Mouse (Mus musculus) forebrain, embryonic 14.5 days (tissue): ENCODE data around the gene Rab40b. TPM values are rescaled to one million over a fixed set of nuclear protein-coding genes. Genes with fewer than 3 reads are reported as not detected.
"Not testable (repeated sequence)": the region's sequence is repeated elsewhere in the genome, so short reads cannot be mapped to it uniquely, and the experiment has no call there.

Source experiments
- ATAC-seq: fragments of 200-750 bp; cut with Nextera tagmentation; 2 replicates; pipeline ENCODE4 v1.8.0; 2017; ENCODE audit warnings: mild to moderate bottlenecking, moderate library complexity
- DNase-seq: peaks from one replicate; pipeline ENCODE4 v3.0.0-alpha.2; 2015; ENCODE audit warnings: low spot score
- H3K27ac ChIP-seq: fragments of 300-500 bp; sonication (generic); 2 replicates; pipeline ENCODE4 v1.5.1; 2014; ENCODE audit warnings: low read depth, mild to moderate bottlenecking, control low read depth, low read length, moderate library complexity
- H3K27me3 ChIP-seq: fragments of 300-500 bp; sonication (generic); replicated peaks from 2 replicates; pipeline ENCODE4 v1.6.1; 2014; ENCODE audit warnings: low read length, control low read depth, mixed read lengths; ENCODE audit not compliant: control insufficient read depth, insufficient read depth
- H3K36me3 ChIP-seq: fragments of 300-500 bp; sonication (generic); 2 replicates; pipeline ENCODE4 v1.6.1; 2014; ENCODE audit warnings: low read length, control low read depth; ENCODE audit not compliant: control insufficient read depth, insufficient read depth
- H3K4me1 ChIP-seq: fragments of 300-500 bp; sonication (generic); 2 replicates; pipeline ENCODE4 v1.6.1; 2014; ENCODE audit warnings: antibody characterized with exemption, low read length, control low read depth; ENCODE audit not compliant: control insufficient read depth, insufficient read depth
- H3K4me2 ChIP-seq: fragments of 300-500 bp; sonication (generic); 2 replicates; pipeline ENCODE4 v1.6.1; 2014; ENCODE audit warnings: mild to moderate bottlenecking, control low read depth, low read length
- H3K4me3 ChIP-seq: fragments of 300-500 bp; sonication (generic); 2 replicates; pipeline ENCODE4 v1.5.1; 2014; ENCODE audit warnings: low read depth, low read length, control low read depth
- H3K9ac ChIP-seq: fragments of 300-500 bp; sonication (generic); 2 replicates; pipeline ENCODE4 v1.6.1; 2014; ENCODE audit warnings: mild to moderate bottlenecking, low read length, control low read depth, moderate library complexity
- H3K9me3 ChIP-seq: fragments of 300-500 bp; sonication (generic); replicated peaks from 2 replicates; pipeline ENCODE4 v1.6.1; 2016; ENCODE audit warnings: low read length, control low read depth, mixed read lengths; ENCODE audit not compliant: control insufficient read depth
- WGBS: fragments of 180-500 bp; shearing (Covaris S2); extraction: QIAGEN DNeasy Blood & Tissue Kit; methylation state at CpG from one replicate; pipeline ENCODE4 v1.1.7; 2014; 5-methylcytosine and 5-hydroxymethylcytosine counted together
- polyA plus RNA-seq: library from polyadenylated mRNA; unstranded; fragments of >200 nt; fragmentation: Nextera tagmentation; extraction: Ambion mirVana; gene quantifications from 2 replicates; pipeline ENCODE4 v1.2.1, GENCODE M21; 2014

The Rab40b gene
- polyA plus RNA-seq, 1 experiment from 2014 or later = 7.2 TPM

DNA sequence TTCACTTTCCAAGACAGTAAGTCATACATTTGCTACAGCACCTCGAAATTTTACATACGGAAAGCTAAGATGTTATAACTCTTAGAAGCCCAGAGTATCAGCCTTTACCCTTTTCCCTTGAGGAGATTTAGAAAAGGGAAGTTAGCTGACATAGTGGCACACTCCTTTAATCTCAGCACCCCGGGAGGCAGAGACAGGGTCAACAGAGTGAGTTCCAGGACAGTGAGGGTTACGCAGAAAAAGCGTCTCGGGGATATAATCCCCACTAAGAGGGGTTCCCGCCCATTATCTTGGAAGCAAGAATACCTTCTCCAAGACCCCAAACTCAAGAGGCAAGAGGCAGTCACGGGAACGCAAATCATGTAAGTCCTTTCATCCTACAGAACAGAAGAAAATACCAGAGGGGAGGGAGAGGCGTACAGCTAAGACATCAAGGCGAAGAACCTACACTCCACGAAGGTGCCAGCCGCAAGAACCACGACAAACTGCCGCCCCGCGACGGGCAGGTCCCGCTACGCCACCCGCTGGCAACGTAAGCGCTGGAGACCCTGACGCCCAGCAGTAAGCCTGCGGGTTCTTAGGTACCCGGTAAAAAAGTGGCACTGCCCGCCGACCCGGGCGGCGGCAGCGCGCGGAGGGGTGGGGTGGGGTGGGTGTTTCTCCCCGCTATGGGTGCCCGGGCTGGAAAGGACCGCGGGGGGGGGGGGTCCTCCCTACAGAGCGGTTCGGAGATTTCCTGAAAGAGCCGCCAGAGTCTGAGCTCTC is 34.5 kb downstream of the Rab40b start:
- peak overlapping the region; percentile 96 for H3K4me3 ChIP-seq
- peaks cover 17% of the 10 kb centered on the region for H3K4me1 ChIP-seq
- WGBS = 3% methylated on average over 38 of the region's 41 CpGs
- H3K36me3 ChIP-seq = peaks cover 2% of the 10 kb centered on the region
- peak overlapping the region; percentile 92 for H3K4me2 ChIP-seq
- H3K27ac ChIP-seq = peak overlapping the region; percentile 70
- no peaks in the 10 kb centered on the region for H3K9me3 ChIP-seq
- H3K27me3 ChIP-seq = no peaks in the 10 kb centered on the region
- peak; percentile 19 for DNase-seq
- no peak for ATAC-seq
- peak overlapping the region; percentile 92 for H3K9ac ChIP-seq

DNA sequence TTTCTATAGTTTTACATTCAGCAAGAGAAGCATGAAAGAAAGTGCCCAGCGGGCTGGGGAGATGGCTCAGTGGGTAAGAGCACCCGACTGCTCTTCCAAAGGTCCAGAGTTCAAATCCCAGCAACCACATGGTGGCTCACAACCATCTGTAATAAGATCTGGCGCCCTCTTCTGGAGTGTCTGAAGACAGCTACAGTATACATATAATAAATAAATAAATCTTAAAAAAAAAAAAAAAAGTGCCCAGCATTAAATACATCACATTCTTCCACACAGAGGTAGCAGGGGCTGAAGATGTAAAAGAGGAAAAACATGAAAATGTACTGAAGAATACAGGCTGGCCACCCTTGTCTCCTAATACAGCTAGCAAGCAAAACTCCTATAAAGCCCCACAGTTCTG is 39.3 kb downstream of the Rab40b start:
- peaks cover 11% of the 10 kb centered on the region for H3K4me1 ChIP-seq
- DNase-seq, ATAC-seq: not testable (repeated sequence)

DNA sequence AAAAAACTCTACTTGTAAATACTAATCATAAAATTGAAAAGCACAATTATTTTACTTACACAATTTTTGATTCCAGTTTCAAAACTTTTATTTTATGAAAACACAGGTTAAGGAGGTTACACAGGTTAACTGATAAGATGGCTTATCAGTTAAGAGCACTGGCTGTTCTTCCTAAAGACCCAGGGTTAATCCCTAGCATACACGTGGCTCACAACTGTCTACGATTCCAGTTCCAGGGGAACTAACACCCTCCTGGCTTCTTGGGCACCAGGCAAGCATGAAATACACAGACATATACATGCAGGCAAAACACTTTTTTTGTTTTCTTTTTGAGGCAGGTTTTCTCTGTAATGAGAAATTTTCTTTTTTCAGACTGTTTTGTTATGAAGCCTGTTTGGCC is 39.9 kb downstream of the Rab40b start:
- no peaks in the 10 kb centered on the region for H3K27me3 ChIP-seq
- peaks cover 8% of the 10 kb centered on the region for H3K4me1 ChIP-seq
- 92% methylated on average over 2 of the region's 2 CpGs for WGBS
- no peak overlapping the region for H3K4me3 ChIP-seq
- H3K27ac ChIP-seq = no peak overlapping the region
- DNase-seq (no peak), ATAC-seq (no peak)
- no peak overlapping the region for H3K9ac ChIP-seq
- H3K4me2 ChIP-seq = no peak overlapping the region
- no peaks in the 10 kb centered on the region for H3K9me3 ChIP-seq
- peaks cover 28% of the 10 kb centered on the region for H3K36me3 ChIP-seq

More for the DNA sequence above, 39.3 kb downstream of the Rab40b start:
- H3K9ac ChIP-seq, H3K4me3 ChIP-seq, H3K27me3 ChIP-seq, H3K27ac ChIP-seq, H3K4me2 ChIP-seq, H3K9me3 ChIP-seq: not testable (repeated sequence)
- peaks cover 28% of the 10 kb centered on the region for H3K36me3 ChIP-seq
- 94% methylated on average over 3 of the region's 3 CpGs for WGBS

- no peak overlapping the region for H3K4me3 ChIP-seq
- no peaks in the 10 kb centered on the region for H3K27me3 ChIP-seq
- WGBS = 82% methylated on average over 2 of the region's 2 CpGs
- no peak overlapping the region for H3K27ac ChIP-seq
- H3K9me3 ChIP-seq = no peaks in the 10 kb centered on the region
- ATAC-seq (no peak), DNase-seq (no peak)
- no peak overlapping the region for H3K4me2 ChIP-seq
- no peak overlapping the region for H3K9ac ChIP-seq
- H3K36me3 ChIP-seq = peaks cover 28% of the 10 kb centered on the region
- no peaks in the 10 kb centered on the region for H3K4me1 ChIP-seq
Measured at GRCm38 (mm10) chr11:121347036-121347435, 41.0 kb downstream of the Rab40b start.

- not testable (repeated sequence) for H3K9ac ChIP-seq, H3K27me3 ChIP-seq, DNase-seq, H3K4me3 ChIP-seq, H3K9me3 ChIP-seq, H3K4me1 ChIP-seq, H3K27ac ChIP-seq, H3K4me2 ChIP-seq, ATAC-seq
- WGBS = no CpG with 5 or more reads among the region's 1 CpGs
- H3K36me3 ChIP-seq = peaks cover 32% of the 10 kb centered on the region
Measured at GRCm38 (mm10) chr11:121342423-121342822, 45.6 kb downstream of the Rab40b start.

DNA sequence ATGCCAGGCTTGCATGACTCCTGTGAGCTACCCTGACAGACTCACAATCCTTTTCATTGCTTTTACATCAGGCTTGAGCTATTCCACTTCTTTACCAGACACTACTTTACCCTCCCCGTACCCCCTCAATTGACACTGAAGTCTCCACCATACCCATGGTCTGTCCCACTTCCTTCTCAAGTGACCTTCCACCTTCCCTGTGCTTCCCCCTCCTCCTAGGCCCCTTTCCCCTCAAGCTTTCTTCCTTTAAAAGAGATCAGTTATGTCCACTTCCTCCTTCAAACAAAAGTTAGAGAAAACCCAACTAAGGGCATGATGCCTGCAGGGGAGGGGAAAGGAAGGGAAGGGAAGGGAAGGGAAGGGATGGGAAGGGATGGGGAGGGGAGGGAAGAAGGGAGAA is 47.8 kb downstream of the Rab40b start:
- 96% methylated on average over 1 of the region's 1 CpGs for WGBS
- DNase-seq (no peak), ATAC-seq (no peak)
- no peak overlapping the region for H3K4me2 ChIP-seq
- H3K4me3 ChIP-seq = no peak overlapping the region
- H3K4me1 ChIP-seq = no peaks in the 10 kb centered on the region
- no peaks in the 10 kb centered on the region for H3K27me3 ChIP-seq
- H3K27ac ChIP-seq = no peak overlapping the region
- H3K9ac ChIP-seq = no peak overlapping the region
- H3K36me3 ChIP-seq = peaks cover 35% of the 10 kb centered on the region
- H3K9me3 ChIP-seq = no peaks in the 10 kb centered on the region

DNA sequence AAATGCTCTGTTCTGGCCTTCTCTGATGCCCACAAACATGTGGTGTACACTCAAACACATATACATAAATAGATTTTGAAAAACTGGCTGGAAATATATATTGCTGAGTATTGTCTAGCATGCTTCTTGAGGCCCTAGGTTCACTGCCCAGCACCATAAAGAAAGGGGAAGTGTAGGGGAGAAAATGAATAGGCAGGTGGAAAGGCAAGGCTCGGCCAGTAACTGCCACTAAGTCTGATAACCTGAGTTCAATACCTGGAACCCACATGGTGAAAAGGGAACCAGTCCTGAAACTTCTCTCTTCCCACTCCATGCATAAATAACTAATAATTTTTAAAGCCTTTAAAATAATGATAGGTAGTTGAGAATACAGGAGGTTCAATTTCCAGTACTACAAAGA is 48.4 kb downstream of the Rab40b start:
- Histone ChIP-seq H3K4me3 (no peak overlapping the region), H3K4me2 (no peak overlapping the region), H3K9ac (no peak overlapping the region), H3K27ac (no peak overlapping the region), H3K27me3 (no peaks in the 10 kb centered on the region), H3K4me1 (no peaks in the 10 kb centered on the region), H3K36me3 (peaks cover 41% of the 10 kb centered on the region), H3K9me3 (no peaks in the 10 kb centered on the region)
- no peak for DNase-seq
- ATAC-seq = no peak
- WGBS = 84% methylated on average over 1 of the region's 1 CpGs

DNA sequence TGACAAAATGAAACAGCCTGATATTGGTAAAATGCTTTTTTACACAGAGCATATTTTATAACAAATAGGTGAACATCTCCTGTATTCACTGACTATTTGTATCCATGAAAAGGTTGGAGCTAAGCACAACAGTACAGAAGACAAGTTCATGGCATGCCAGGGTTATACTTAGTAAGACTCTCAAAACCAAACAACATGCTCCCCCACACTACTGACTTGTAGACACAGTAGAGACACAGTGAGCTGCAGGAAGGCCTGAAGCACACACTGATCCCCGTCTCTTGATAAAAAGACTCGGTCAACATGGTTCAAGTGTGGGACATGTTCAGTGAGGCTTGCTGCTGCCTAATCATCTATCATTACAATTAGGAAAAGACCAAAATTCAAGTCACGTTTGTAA is 56.4 kb downstream of the Rab40b start:
- 89% methylated on average over 3 of the region's 3 CpGs for WGBS
- no peaks in the 10 kb centered on the region for H3K27me3 ChIP-seq
- no peak overlapping the region for H3K27ac ChIP-seq
- H3K4me2 ChIP-seq = no peak overlapping the region
- ATAC-seq (no peak), DNase-seq (no peak)
- no peaks in the 10 kb centered on the region for H3K4me1 ChIP-seq
- no peaks in the 10 kb centered on the region for H3K9me3 ChIP-seq
- H3K36me3 ChIP-seq = peaks cover 81% of the 10 kb centered on the region
- H3K9ac ChIP-seq = no peak overlapping the region
- no peak overlapping the region for H3K4me3 ChIP-seq

DNA sequence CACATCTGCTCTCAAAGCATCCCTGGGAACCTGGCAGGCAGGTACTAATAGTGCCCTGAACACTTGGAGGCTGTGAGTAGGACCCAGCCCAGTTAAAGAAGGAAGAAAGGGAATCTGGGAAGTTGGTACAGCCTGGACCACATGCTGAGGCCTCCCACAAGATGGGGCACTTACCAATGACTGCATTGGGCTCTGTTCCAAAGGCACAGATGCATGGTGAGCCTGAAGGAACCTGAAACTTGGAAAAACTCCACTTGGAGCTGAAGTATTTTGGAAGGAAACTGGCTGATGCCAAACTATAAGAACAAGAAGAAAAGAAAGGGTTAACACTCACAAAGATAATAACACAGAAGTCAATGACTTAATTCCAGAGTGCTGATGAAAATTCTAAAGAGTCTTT is 59.4 kb downstream of the Rab40b start:
- no peaks in the 10 kb centered on the region for H3K9me3 ChIP-seq
- no peak overlapping the region for H3K9ac ChIP-seq
- no peak for ATAC-seq
- H3K4me1 ChIP-seq = no peaks in the 10 kb centered on the region
- no peaks in the 10 kb centered on the region for H3K27me3 ChIP-seq
- peak; percentile 22 for DNase-seq
- no peak overlapping the region for H3K4me2 ChIP-seq
- peaks cover 62% of the 10 kb centered on the region for H3K36me3 ChIP-seq
- no peak overlapping the region for H3K27ac ChIP-seq
- H3K4me3 ChIP-seq = no peak overlapping the region
